Mouse (Mus musculus) heart, embryonic 16.5 days (tissue): ENCODE measurements around the gene Oas1a. TPM values are rescaled to one million over a fixed set of nuclear protein-coding genes. Genes with fewer than 3 reads are reported as not detected.
"Not testable (repeated sequence)": the region's sequence is repeated elsewhere in the genome, so short reads cannot be mapped to it uniquely, and the experiment has no call there.

Experiments
- ATAC-seq: fragments of 200-750 bp; cut with Nextera tagmentation; replicated peaks from 2 replicates; pipeline ENCODE4 v1.8.0; 2017; ENCODE audit warnings: moderate number of reproducible peaks; ENCODE audit not compliant: insufficient read depth, low FRiP score; ENCODE audit errors: extremely low read depth
- H3K27ac ChIP-seq: fragments of 300-500 bp; sonication (generic); 2 replicates; pipeline ENCODE4 v1.5.1; 2014; ENCODE audit warnings: mild to moderate bottlenecking, low read length, control low read depth, moderate library complexity
- H3K27me3 ChIP-seq: fragments of 300-500 bp; sonication (generic); 2 replicates; pipeline ENCODE4 v1.6.1; 2014; ENCODE audit warnings: low read length, mixed read lengths; ENCODE audit not compliant: control insufficient read depth, insufficient read depth
- H3K36me3 ChIP-seq: fragments of 300-500 bp; sonication (generic); 2 replicates; pipeline ENCODE4 v1.6.1; 2014; ENCODE audit not compliant: control insufficient read depth, insufficient read depth
- H3K4me1 ChIP-seq: fragments of 300-500 bp; sonication (generic); 2 replicates; pipeline ENCODE4 v1.6.1; 2014; ENCODE audit warnings: low read length, mixed read lengths; ENCODE audit not compliant: control insufficient read depth, insufficient read depth
- H3K4me2 ChIP-seq: fragments of 300-500 bp; sonication (generic); 2 replicates; pipeline ENCODE4 v1.6.1; 2014; ENCODE audit warnings: low read depth, mild to moderate bottlenecking, control low read depth, low read length
- H3K4me3 ChIP-seq: fragments of 300-500 bp; sonication (generic); 2 replicates; pipeline ENCODE4 v1.5.1; 2014; ENCODE audit warnings: mild to moderate bottlenecking, control low read depth, low read length
- H3K9ac ChIP-seq: fragments of 300-500 bp; sonication (generic); 2 replicates; pipeline ENCODE4 v1.6.1; 2014; ENCODE audit warnings: low read length, control low read depth
- H3K9me3 ChIP-seq: fragments of 300-500 bp; sonication (generic); replicated peaks from 2 replicates; pipeline ENCODE4 v1.6.1; 2016; ENCODE audit warnings: low read length; ENCODE audit not compliant: control insufficient read depth
- WGBS: fragments of 180-500 bp; shearing (Covaris S2); extraction: QIAGEN DNeasy Blood & Tissue Kit; methylation state at CpG from one replicate; pipeline ENCODE4 v1.1.7; 2014; 5-methylcytosine and 5-hydroxymethylcytosine counted together
- polyA plus RNA-seq: library from polyadenylated mRNA; unstranded; fragments of >200 nt; fragmentation: Nextera tagmentation; extraction: Ambion mirVana; gene quantifications from 2 replicates; pipeline ENCODE4 v1.2.1, GENCODE M21; 2015

Gene Oas1a
- polyA plus RNA-seq, 1 experiment from 2014 or later, result 2.4 TPM

DNA sequence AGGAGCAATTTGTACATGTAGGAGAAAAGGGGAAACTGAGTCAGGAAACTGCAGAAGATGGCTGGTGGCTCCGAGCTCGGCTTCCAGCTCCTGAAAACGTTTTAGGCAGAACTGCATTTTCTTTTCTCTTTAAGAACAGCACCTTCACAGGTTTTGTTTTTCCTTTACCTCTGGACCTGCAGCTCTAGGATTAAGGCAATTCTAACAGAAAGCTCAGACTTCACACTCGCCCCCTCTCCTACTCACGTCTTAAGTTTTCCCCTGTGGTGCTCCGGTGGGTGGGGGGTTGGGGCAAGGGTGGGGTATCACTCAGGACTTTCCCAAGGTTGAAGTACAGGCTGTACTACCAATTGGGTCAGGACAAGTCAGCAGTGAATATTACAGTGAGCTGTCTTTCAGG, 19.5 kb downstream of the Oas1a start:
- WGBS, result 42% methylated on average over 6 of the region's 6 CpGs
- H3K27me3 ChIP-seq, result no peaks in the 10 kb centered on the region
- H3K36me3 ChIP-seq, result no peaks in the 10 kb centered on the region
- no peaks in the 10 kb centered on the region for H3K9me3 ChIP-seq
- no peak overlapping the region for H3K27ac ChIP-seq
- ATAC-seq, result no peak
- no peak overlapping the region for H3K4me2 ChIP-seq
- H3K4me3 ChIP-seq, result no peak overlapping the region
- no peaks in the 10 kb centered on the region for H3K4me1 ChIP-seq
- no peak overlapping the region for H3K9ac ChIP-seq

DNA sequence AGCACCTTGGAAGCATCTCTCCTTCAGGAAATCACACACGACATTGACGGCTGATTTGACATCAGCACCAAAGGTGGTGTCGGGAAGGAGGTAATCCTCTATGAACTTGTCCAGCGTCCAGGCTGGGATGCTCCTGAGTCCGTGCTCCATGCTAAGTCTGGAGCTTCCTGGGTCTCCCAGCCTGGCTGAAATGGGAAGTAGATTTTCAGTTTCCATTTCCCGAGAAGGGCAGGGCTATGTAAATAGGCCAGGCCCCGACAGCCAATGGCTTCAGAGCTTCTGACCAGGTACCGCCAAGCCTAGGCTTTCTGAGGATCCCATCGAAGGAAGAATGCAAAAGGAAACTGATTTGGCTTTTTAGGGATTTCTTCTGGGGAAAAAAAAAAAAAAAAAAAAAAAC, 19.9 kb downstream of the Oas1a start, which contains the start of gene Oas1g:
Gene Oas1g, minus strand, starts transcription at position 201 of the 400 bp plus-strand sequence.
- not testable (repeated sequence) for H3K27ac ChIP-seq, H3K4me2 ChIP-seq, H3K4me3 ChIP-seq, H3K27me3 ChIP-seq, H3K9ac ChIP-seq, ATAC-seq, H3K36me3 ChIP-seq, H3K4me1 ChIP-seq, H3K9me3 ChIP-seq
- 15% methylated on average over 6 of the region's 9 CpGs for WGBS

DNA sequence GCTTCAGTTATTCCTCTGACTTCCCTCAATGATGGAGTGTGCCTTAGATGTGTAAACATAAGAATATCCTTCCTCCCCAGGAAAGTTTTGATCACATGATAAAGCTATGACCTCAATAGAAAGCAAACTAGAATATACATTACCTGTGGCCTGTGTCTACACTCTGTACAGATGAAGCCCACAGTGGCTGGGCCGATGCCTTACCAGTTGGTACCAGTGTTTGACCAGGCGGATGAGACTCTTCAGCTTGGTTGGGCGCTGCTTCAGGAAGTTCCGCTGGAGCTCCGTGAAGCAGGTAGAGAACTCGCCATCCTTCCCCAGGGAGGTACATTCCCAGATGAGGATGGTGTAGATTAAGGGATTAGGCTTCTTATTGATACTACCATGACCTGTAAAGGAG, 25.6 kb downstream of the Oas1a start:
- 86% methylated on average over 6 of the region's 6 CpGs for whole genome bisulfite sequencing
- H3K27me3 ChIP-seq, ATAC-seq, H3K4me2 ChIP-seq, H3K36me3 ChIP-seq, H3K9me3 ChIP-seq, H3K27ac ChIP-seq, H3K9ac ChIP-seq, H3K4me1 ChIP-seq, H3K4me3 ChIP-seq: not testable (repeated sequence)

DNA sequence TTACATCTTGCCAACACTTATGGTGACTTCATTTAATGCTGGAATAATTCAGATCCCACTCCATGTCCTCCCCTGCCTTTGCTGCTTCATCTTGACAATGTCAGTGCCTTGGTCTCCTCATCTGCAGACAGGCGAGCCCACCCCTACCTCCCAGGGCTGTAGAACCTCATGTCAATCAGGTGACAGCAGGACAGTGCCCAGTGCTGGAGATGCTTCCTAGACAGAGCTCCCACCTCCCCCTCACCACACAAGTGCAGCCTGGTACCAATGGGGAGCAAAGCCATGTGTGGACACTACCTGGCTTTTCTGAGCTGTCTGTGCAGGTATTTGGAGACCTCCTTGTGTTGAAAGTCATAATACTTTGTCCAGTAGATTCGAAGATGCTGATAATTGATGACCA, 28.5 kb downstream of the Oas1a start:
- H3K27ac ChIP-seq, H3K36me3 ChIP-seq, H3K9ac ChIP-seq, H3K4me1 ChIP-seq, H3K4me2 ChIP-seq, ATAC-seq, H3K27me3 ChIP-seq, H3K9me3 ChIP-seq, H3K4me3 ChIP-seq: not testable (repeated sequence)
- WGBS, result 35% methylated on average over 2 of the region's 2 CpGs

GRCm38 (mm10) chr5:120877407-120877806, 29.9 kb downstream of the Oas1a start:
- not testable (repeated sequence) for H3K27me3 ChIP-seq, H3K36me3 ChIP-seq, H3K27ac ChIP-seq, H3K9me3 ChIP-seq, H3K4me2 ChIP-seq, ATAC-seq, H3K9ac ChIP-seq, H3K4me1 ChIP-seq, H3K4me3 ChIP-seq
- 75% methylated on average over 2 of the region's 2 CpGs for whole genome bisulfite sequencing

DNA sequence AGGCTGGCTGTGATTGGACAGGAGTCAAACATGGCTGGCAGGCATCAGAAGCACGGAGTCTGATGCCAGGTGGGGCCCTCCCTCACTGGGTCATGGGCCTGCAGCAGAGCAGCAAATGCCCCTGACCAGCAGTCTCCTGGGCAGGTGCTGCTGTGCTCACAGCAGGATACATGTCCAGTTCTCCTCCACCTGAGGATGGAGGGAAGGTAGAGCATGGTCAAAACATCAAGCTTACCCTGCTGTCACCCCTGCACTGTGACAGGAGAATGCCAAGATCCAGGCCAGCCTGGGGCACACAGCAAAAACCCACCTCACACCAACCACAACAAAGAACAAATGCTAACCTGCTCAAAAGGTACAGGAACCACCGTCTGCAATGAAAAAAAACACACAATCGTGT, 30.5 kb downstream of the Oas1a start:
- 55% methylated on average over 2 of the region's 3 CpGs for WGBS
- H3K36me3 ChIP-seq, H3K4me3 ChIP-seq, H3K9ac ChIP-seq, H3K4me2 ChIP-seq, H3K27me3 ChIP-seq, H3K9me3 ChIP-seq, ATAC-seq, H3K4me1 ChIP-seq, H3K27ac ChIP-seq: not testable (repeated sequence)

- H3K4me3 ChIP-seq, result no peak overlapping the region
- no peak for ATAC-seq
- H3K9ac ChIP-seq, result no peak overlapping the region
- no peak overlapping the region for H3K4me2 ChIP-seq
- no peak overlapping the region for H3K27ac ChIP-seq
- H3K27me3 ChIP-seq, result no peaks in the 10 kb centered on the region
- no peaks in the 10 kb centered on the region for H3K9me3 ChIP-seq
- no peaks in the 10 kb centered on the region for H3K36me3 ChIP-seq
- no peaks in the 10 kb centered on the region for H3K4me1 ChIP-seq
- WGBS, result 48% methylated on average over 2 of the region's 2 CpGs
These were observed 35.9 kb downstream of the Oas1a start for GRCm38 (mm10) chr5:120871469-120871868.

DNA sequence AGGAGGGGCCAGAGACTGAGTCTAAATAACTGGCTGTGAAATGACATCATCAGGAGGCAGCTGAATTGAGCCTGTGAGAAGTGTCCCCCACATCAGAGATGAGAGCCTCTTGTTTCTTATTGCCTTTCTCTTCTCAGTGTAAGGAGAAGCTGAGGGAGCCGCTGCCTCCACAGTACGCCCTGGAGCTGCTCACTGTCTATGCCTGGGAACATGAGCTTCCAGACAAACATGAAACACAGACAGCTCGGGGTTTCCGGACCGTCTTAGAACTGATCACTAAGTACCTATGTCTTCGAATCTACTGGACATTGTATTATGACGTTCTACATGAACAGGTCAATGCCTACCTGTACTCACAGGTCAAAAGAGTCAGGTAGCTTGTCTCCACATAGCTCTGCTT, 36.5 kb downstream of the Oas1a start:
- no peaks in the 10 kb centered on the region for H3K9me3 ChIP-seq
- H3K36me3 ChIP-seq, result no peaks in the 10 kb centered on the region
- H3K27ac ChIP-seq, result no peak overlapping the region
- no peaks in the 10 kb centered on the region for H3K27me3 ChIP-seq
- 78% methylated on average over 7 of the region's 7 CpGs for WGBS
- H3K4me1 ChIP-seq, result no peaks in the 10 kb centered on the region
- H3K4me2 ChIP-seq, result no peak overlapping the region
- ATAC-seq, result no peak
- H3K4me3 ChIP-seq, result no peak overlapping the region
- H3K9ac ChIP-seq, result no peak overlapping the region

DNA sequence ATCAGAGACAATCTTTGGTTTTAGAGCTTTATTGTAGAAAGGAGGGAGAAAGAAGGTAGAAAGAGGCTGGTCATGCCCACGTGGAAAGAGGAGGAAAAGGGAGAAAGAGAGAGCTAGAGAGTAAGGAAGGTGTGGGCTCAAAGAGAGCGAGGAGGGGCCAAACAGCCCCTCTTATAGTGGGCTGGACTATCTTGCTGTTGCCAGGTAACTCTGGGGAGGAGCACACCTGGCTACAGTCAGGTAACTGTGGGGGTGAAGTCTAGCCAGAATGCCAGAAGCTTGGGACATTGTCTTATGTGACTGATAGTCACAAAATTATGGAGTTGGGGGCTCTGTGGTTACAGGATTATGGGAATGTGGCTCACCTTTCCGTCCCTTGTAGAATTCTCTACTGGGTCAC, 37.2 kb downstream of the Oas1a start:
- ATAC-seq, result no peak
- H3K27ac ChIP-seq, result no peak overlapping the region
- no peak overlapping the region for H3K4me3 ChIP-seq
- no peaks in the 10 kb centered on the region for H3K27me3 ChIP-seq
- H3K9ac ChIP-seq, result no peak overlapping the region
- no peak overlapping the region for H3K4me2 ChIP-seq
- H3K4me1 ChIP-seq, result no peaks in the 10 kb centered on the region
- 55% methylated on average over 3 of the region's 3 CpGs for WGBS
- no peaks in the 10 kb centered on the region for H3K36me3 ChIP-seq
- no peaks in the 10 kb centered on the region for H3K9me3 ChIP-seq
